Mouse (Mus musculus) large intestine, adult 2 months (tissue): ENCODE data around the gene Dennd6a. TPM values are rescaled to one million over a fixed set of nuclear protein-coding genes. Genes with fewer than 3 reads are reported as not detected.
A peak's percentile ranks its signal among the peaks of the same experiment; 100 is the strongest.
"Not testable (repeated sequence)": the region's sequence is repeated elsewhere in the genome, so short reads cannot be mapped to it uniquely, and the experiment has no call there.

Source experiments
- DNase-seq: peaks from one replicate; pipeline ENCODE4 v3.0.0-alpha.2; 2012; ENCODE audit warnings: low read depth, low spot score
- WGBS: fragments of 180-500 bp; shearing (Covaris S2); methylation state at CpG from one replicate; pipeline ENCODE4 v1.1.7; 2018; 5-methylcytosine and 5-hydroxymethylcytosine counted together
- polyA plus RNA-seq: library from polyadenylated mRNA; depleted of rRNA; stranded (reverse); fragments of >200 nt; gene quantifications from 2 replicates; pipeline ENCODE4 v1.2.3, GENCODE M21; 2012; rRNA removed

The Dennd6a gene
- polyA plus RNA-seq, result 6.3 and 11.8 TPM in 2 replicates

- 90% methylated on average over 5 of the region's 5 CpGs for WGBS
- not testable (repeated sequence) for DNase-seq
Measured at GRCm38 (mm10) chr14:26573556-26573955, at the start of gene Dennd6a. Gene Dennd6a, plus strand, starts transcription at chr14:26573856.

- no peak for DNase-seq
Measured at GRCm38 (mm10) chr14:26525955-26526354, 47.7 kb upstream of the Dennd6a start.

GRCm38 (mm10) chr14:26528296-26528695, 45.4 kb upstream of the Dennd6a start:
- WGBS, result 65% methylated on average over 2 of the region's 2 CpGs
- DNase-seq, result no peak

More at GRCm38 (mm10) chr14:26525955-26526354, 47.7 kb upstream of the Dennd6a start:
- WGBS, result 36% methylated on average over 3 of the region's 3 CpGs

GRCm38 (mm10) chr14:26530350-26530749, 43.3 kb upstream of the Dennd6a start:
- no peak for DNase-seq
- WGBS, result 15% methylated on average over 7 of the region's 7 CpGs

GRCm38 (mm10) chr14:26531410-26532313, 42.0 kb upstream of the Dennd6a start:
- no peak for DNase-seq
- WGBS, result 51% methylated on average over 10 of the region's 10 CpGs

- DNase-seq, result no peak
- WGBS, result 21% methylated on average over 9 of the region's 9 CpGs
Measured at GRCm38 (mm10) chr14:26532752-26533151, 40.9 kb upstream of the Dennd6a start.

GRCm38 (mm10) chr14:26533267-26533666, 40.4 kb upstream of the Dennd6a start:
- WGBS, result 9% methylated on average over 19 of the region's 19 CpGs
- no peak for DNase-seq

- WGBS, result under 1% methylated on average over 91 of the region's 92 CpGs
- no peak for DNase-seq
Measured at GRCm38 (mm10) chr14:26533821-26534756, 39.6 kb upstream of the Dennd6a start.

- WGBS, result 13% methylated on average over 33 of the region's 33 CpGs
Measured at GRCm38 (mm10) chr14:26534757-26535479, 38.7 kb upstream of the Dennd6a start, which contains the start of gene Slmap. Gene Slmap, minus strand, starts transcription at chr14:26534931.

GRCm38 (mm10) chr14:26539241-26539640, 34.4 kb upstream of the Dennd6a start:
- DNase-seq, result no peak
- 71% methylated on average over 4 of the region's 4 CpGs for WGBS

More at GRCm38 (mm10) chr14:26534757-26535479, 38.7 kb upstream of the Dennd6a start, which contains the start of gene Slmap:
- peak; percentile 99 for DNase-seq

GRCm38 (mm10) chr14:26540577-26540976, 33.1 kb upstream of the Dennd6a start:
- WGBS, result 60% methylated on average over 1 of the region's 1 CpGs
- DNase-seq, result no peak

- 96% methylated on average over 1 of the region's 1 CpGs for WGBS
Measured at GRCm38 (mm10) chr14:26542136-26542535, 31.5 kb upstream of the Dennd6a start.

GRCm38 (mm10) chr14:26547516-26548488, 25.9 kb upstream of the Dennd6a start:
- WGBS, result 32% methylated on average over 10 of the region's 10 CpGs
- no peak for DNase-seq

More at GRCm38 (mm10) chr14:26542136-26542535, 31.5 kb upstream of the Dennd6a start:
- DNase-seq, result no peak

GRCm38 (mm10) chr14:26550712-26551111, 22.9 kb upstream of the Dennd6a start:
- no peak for DNase-seq
- WGBS, result 88% methylated on average over 8 of the region's 8 CpGs

GRCm38 (mm10) chr14:26552441-26552840, 21.2 kb upstream of the Dennd6a start:
- 91% methylated on average over 2 of the region's 2 CpGs for WGBS
- no peak for DNase-seq

GRCm38 (mm10) chr14:26552853-26553252, 20.8 kb upstream of the Dennd6a start:
- DNase-seq, result no peak
- 80% methylated on average over 3 of the region's 3 CpGs for WGBS

- 20% methylated on average over 1 of the region's 1 CpGs for WGBS
- DNase-seq, result no peak
Measured at GRCm38 (mm10) chr14:26557581-26557980, 16.1 kb upstream of the Dennd6a start.

- DNase-seq, result no peak
- WGBS, result 91% methylated on average over 7 of the region's 7 CpGs
Measured at GRCm38 (mm10) chr14:26558536-26558935, 15.1 kb upstream of the Dennd6a start.
